Mouse (Mus musculus) cerebellum, postnatal 14 days (tissue): ENCODE measurements at regions not wholly inside any gene's neighbourhood (a gene's known extent, or its start where the extent isn't known, plus 50 kb on each side); places are given as distances from the start of the nearest gene placed in this dataset.
"Not testable (repeated sequence)": the region's sequence is repeated elsewhere in the genome, so short reads cannot be mapped to it uniquely, and the experiment has no call there.

Source experiments
- DNase-seq, 2 experiments: peaks; one replicate each; pipeline ENCODE4 v3.0.0; 2021; ENCODE audit warnings: mixed read lengths in 2 of 2

DNA sequence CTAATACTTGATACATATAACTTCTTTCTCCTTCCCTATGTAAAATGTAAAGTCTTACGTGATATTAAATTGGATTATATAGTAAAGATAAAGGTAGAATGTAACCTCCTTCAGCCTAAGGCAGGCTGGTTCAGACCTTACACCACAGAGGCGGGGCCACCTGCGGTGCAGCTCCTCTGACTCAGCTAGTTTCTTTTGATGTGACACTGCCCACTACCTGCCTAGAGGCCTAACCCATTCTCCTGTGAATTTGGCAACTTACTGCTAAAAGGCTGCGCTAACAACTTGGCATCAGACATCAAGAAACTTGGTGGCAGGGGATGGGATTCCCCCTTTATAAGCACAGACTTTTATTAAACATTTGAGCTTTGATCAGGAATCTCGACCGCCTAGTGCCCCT is 74.5 kb downstream of the Aasdhppt start:
- DNase-seq = no peak

- not testable (repeated sequence) for DNase-seq
These were observed 94.7 kb downstream of the Aasdhppt start for GRCm38 (mm10) chr9:4214571-4214970.

DNA sequence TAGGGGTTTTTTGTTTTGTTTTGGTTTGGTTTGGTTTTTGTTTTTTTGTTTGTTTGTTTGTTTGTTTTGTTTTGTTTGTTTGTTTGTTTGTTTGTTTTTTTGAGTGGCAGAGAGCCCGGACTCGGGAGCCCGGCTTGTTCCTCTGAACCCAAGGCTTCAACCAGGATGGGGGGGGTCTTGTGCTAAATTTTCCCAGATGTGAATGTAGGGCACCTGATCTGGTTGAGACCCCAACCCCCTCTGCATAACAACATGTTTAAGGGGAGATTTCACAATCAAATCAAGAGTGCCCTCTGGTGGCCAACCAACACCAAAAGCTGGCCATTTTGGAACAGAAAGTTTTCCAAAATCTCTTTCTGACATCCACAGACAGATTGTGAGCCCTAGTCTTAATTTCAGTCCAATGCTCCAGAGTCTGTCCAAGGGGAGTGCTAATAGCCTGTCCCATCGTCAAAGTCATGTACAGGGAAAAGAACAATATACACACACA is 99.2 kb downstream of the Aasdhppt start:
- peak; percentile 3 to 16 for DNase-seq

- DNase-seq = not testable (repeated sequence)
These were observed 116.5 kb downstream of the Aasdhppt start for GRCm38 (mm10) chr9:4192737-4193136.

GRCm38 (mm10) chr9:4156011-4156410 is 153.3 kb downstream of the Aasdhppt start:
- not testable (repeated sequence) for DNase-seq

DNA sequence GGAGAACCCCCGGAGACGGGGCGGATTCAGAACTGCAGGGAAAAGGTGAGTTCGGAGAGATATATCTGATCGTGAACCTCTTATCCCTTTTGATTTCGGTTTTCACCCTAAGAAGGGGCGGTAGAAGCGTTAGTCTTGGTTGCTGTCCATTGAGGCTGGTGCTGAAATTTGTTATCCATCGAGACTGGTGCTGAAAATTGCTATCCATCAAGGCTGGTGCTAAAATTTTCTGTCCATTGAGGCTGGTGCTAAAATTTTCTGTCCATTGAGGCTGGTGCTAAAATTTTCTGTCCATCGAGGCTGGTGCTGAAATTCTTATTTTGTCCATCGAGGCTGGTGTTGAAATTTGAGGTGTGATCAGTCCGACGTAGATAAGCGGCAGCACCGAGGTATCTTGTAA is 170.4 kb downstream of the Aasdhppt start:
- not testable (repeated sequence) for DNase-seq

DNA sequence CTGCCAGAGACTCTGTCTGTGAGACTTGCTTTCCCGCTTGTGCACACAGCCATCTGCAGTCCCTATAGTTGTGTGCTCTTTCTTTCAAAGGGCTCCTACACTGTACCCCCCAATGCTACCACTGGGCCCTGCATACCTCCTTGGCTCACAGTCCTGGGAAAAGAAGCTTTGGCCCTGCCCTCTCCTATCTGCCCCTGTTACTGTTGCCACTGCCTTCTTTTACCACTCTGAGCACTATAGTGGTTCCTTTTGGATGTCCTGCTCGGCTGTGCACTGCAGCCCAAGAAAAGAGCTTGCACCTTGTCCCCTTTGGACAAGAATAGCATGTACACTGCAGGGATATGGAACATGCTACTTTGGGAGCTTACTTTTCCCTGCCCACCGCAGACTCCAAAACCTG is 216.8 kb downstream of the Aasdhppt start:
- no peak for DNase-seq

- not testable (repeated sequence) for DNase-seq
These were observed 226.6 kb downstream of the Aasdhppt start for GRCm38 (mm10) chr9:4082668-4083067.

DNA sequence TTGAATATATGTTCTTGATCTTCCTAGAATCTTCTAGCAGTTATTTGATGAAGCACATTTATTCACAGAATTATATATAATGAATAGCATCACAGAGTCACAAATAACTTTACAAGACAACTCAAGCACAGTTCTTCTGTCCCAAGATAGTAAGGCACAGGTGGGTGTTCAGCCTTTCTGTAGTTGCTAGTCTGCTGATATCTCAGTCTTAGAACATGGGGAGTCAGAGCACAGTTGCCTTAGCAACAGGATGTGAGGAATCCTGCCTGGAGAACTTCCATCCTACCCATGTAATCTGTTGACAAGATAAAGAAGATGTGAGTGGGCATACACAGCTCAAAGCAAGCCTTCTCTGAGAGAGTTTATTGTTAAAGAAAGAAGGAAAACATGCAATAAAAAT is 248.2 kb downstream of the Aasdhppt start:
- DNase-seq = no peak

GRCm38 (mm10) chr9:4048749-4049148 is 260.5 kb downstream of the Aasdhppt start:
- no peak for DNase-seq

GRCm38 (mm10) chr9:4047654-4048053 is 261.6 kb downstream of the Aasdhppt start:
- DNase-seq = not testable (repeated sequence)

GRCm38 (mm10) chr9:4040871-4041665 is 268.2 kb downstream of the Aasdhppt start:
- no peak for DNase-seq

DNA sequence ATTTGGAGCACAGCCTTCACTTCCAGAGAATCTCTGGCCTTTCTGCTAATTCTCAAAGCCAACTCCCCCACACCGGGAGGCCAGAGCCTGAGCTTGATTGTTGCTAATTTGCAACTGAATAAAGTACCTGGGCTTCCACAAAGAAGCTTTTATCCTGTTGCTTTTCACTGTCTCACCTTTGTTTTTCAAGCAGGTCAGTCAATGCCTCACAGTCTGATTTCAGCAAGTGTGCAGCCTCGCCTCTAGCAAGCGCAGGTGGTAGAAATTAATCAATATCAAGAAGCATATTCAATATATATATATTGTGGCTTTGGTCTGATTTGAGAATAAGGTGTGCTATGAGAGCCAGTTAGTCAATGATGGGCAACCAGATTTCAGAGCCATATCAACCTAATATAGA is 282.1 kb downstream of the Aasdhppt start:
- not testable (repeated sequence) for DNase-seq

- no peak for DNase-seq
These were observed 289.2 kb downstream of the Aasdhppt start for GRCm38 (mm10) chr9:4020093-4020492.

GRCm38 (mm10) chr9:3996686-3997085 is 312.6 kb downstream of the Aasdhppt start:
- no peak for DNase-seq

- not testable (repeated sequence) for DNase-seq
These were observed 320.9 kb downstream of the Aasdhppt start for GRCm38 (mm10) chr9:3988383-3988782.

- not testable (repeated sequence) for DNase-seq
These were observed 321.3 kb downstream of the Aasdhppt start for GRCm38 (mm10) chr9:3987971-3988370.
